Mouse (Mus musculus): ENCODE measurements around the gene Robo1. TPM values are rescaled to one million over a fixed set of nuclear protein-coding genes. Genes with fewer than 3 reads are reported as not detected.

The Robo1 gene
- polyA plus RNA-seq, 1 experiment from 2014 or later: 30.6 TPM

- Histone ChIP-seq H3K9me3 (no peaks in the 10 kb centered on the region), H3K27ac (no peak overlapping the region), H3K27me3 (ENCODE audit: insufficient read depth, poor library complexity, severe bottlenecking) (no peaks in the 10 kb centered on the region), H3K36me3 (peaks cover 4% of the 10 kb centered on the region), H3K4me3 (no peak overlapping the region), H3K4me1 (peaks cover 13% of the 10 kb centered on the region)
- 71% methylated on average over 7 of the region's 7 CpGs for WGBS
- no peak for DNase-seq (ENCODE audit: low spot score)
Measured at GRCm38 (mm10) chr16:73011313-73011712, 703.2 kb downstream of the Robo1 start.

DNA sequence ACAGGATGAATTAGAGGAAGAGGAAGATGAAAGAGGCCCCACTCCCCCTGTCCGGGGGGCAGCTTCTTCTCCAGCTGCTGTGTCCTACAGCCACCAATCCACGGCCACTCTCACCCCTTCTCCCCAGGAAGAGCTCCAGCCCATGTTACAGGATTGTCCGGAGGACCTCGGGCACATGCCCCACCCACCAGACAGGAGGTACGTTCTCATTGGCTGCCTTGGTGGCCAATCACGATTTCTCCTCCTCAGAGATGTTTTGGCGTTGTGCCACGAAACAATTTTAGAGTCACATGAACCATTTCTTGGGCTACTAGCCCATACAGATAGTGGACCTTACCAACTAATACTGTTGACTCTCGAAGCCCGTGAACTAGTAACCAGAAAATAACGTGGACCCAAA, 704.8 kb downstream of the Robo1 start:
- H3K9me3 ChIP-seq: no peaks in the 10 kb centered on the region
- 92% methylated on average over 11 of the region's 11 CpGs for WGBS
- DNase-seq (ENCODE audit: low spot score): no peak
- H3K27me3 ChIP-seq (ENCODE audit: insufficient read depth, poor library complexity, severe bottlenecking): no peaks in the 10 kb centered on the region
- H3K27ac ChIP-seq: no peak overlapping the region
- H3K36me3 ChIP-seq: peaks cover 4% of the 10 kb centered on the region
- no peak overlapping the region for H3K4me3 ChIP-seq
- peaks cover 19% of the 10 kb centered on the region for H3K4me1 ChIP-seq

- H3K27me3 ChIP-seq (ENCODE audit: insufficient read depth, poor library complexity, severe bottlenecking): no peaks in the 10 kb centered on the region
- H3K4me3 ChIP-seq: no peak overlapping the region
- peaks cover 4% of the 10 kb centered on the region for H3K36me3 ChIP-seq
- 77% methylated on average over 8 of the region's 8 CpGs for WGBS
- H3K4me1 ChIP-seq: peaks cover 19% of the 10 kb centered on the region
- DNase-seq (ENCODE audit: low spot score): no peak
- H3K9me3 ChIP-seq: no peaks in the 10 kb centered on the region
- no peak overlapping the region for H3K27ac ChIP-seq
Measured at GRCm38 (mm10) chr16:73014544-73014943, 706.4 kb downstream of the Robo1 start.

DNA sequence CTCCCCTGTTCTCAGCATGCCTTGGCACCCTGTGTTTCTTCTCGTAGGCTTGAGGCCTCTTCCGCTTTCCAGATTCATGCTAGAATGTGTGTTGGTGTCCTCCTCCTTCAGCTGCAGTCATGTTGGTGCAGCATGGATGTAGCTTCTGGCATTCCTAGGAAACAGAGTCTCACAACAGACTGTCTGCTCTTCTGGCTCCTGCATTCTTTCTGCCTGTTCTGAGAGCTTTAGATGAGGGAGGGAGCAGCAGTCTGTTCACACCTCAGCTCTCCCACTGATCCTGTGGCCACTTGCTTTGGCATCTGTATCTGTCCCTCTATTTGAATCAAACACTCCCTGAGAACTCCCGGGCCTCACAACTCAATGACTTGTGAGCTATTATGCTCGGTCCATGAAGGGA, 707.9 kb downstream of the Robo1 start:
- no peaks in the 10 kb centered on the region for H3K27me3 ChIP-seq (ENCODE audit: insufficient read depth, poor library complexity, severe bottlenecking)
- 42% methylated on average over 4 of the region's 4 CpGs for WGBS
- H3K9me3 ChIP-seq: no peaks in the 10 kb centered on the region
- peak overlapping the region; percentile 23; the same call in 1 of the 2 replicates for H3K27ac ChIP-seq
- peaks cover 4% of the 10 kb centered on the region for H3K36me3 ChIP-seq
- no peak overlapping the region for H3K4me3 ChIP-seq
- peak; percentile 79 for DNase-seq (ENCODE audit: low spot score)
- peaks cover 19% of the 10 kb centered on the region for H3K4me1 ChIP-seq

GRCm38 (mm10) chr16:73016801-73017200, 708.7 kb downstream of the Robo1 start:
- no peak for DNase-seq (ENCODE audit: low spot score)
- WGBS: 54% methylated on average over 7 of the region's 7 CpGs
- Histone ChIP-seq H3K4me3 (no peak overlapping the region), H3K9me3 (no peaks in the 10 kb centered on the region), H3K27ac (no peak overlapping the region; the same call in 1 of the 2 replicates), H3K27me3 (ENCODE audit: insufficient read depth, poor library complexity, severe bottlenecking) (no peaks in the 10 kb centered on the region), H3K36me3 (peaks cover 4% of the 10 kb centered on the region), H3K4me1 (peaks cover 19% of the 10 kb centered on the region)

- Histone ChIP-seq H3K4me1 (no peaks in the 10 kb centered on the region), H3K36me3 (0 out of 2 replicates have a peak, but pooled peaks cover 7% of the 10 kb centered on the region), H3K9me3 (no peaks in the 10 kb centered on the region), H3K27me3 (ENCODE audit: insufficient read depth, poor library complexity, severe bottlenecking) (no peaks in the 10 kb centered on the region), H3K4me3 (no peak overlapping the region), H3K27ac (no peak overlapping the region)
- no peak for DNase-seq (ENCODE audit: low spot score)
- 90% methylated on average over 13 of the region's 13 CpGs for WGBS
Measured at GRCm38 (mm10) chr16:73024326-73024725, 716.2 kb downstream of the Robo1 start.

GRCm38 (mm10) chr16:73027692-73028091, 719.6 kb downstream of the Robo1 start:
- Histone ChIP-seq H3K9me3 (no peaks in the 10 kb centered on the region), H3K27ac (no peak overlapping the region), H3K4me1 (no peaks in the 10 kb centered on the region), H3K36me3 (0 out of 2 replicates have a peak, but pooled peaks cover 7% of the 10 kb centered on the region), H3K27me3 (ENCODE audit: insufficient read depth, poor library complexity, severe bottlenecking) (no peaks in the 10 kb centered on the region), H3K4me3 (no peak overlapping the region)
- 84% methylated on average over 14 of the region's 14 CpGs for WGBS
- DNase-seq (ENCODE audit: low spot score): no peak

- no peak for DNase-seq (ENCODE audit: low spot score)
- H3K27ac ChIP-seq: no peak overlapping the region
- no peaks in the 10 kb centered on the region for H3K4me1 ChIP-seq
- H3K9me3 ChIP-seq: no peaks in the 10 kb centered on the region
- WGBS: 80% methylated on average over 4 of the region's 4 CpGs
- no peak overlapping the region for H3K4me3 ChIP-seq
- peaks cover 4% of the 10 kb centered on the region; the same call in 1 of the 2 replicates for H3K36me3 ChIP-seq
- H3K27me3 ChIP-seq (ENCODE audit: insufficient read depth, poor library complexity, severe bottlenecking): no peaks in the 10 kb centered on the region
Measured at GRCm38 (mm10) chr16:73030999-73031398, 722.9 kb downstream of the Robo1 start.

DNA sequence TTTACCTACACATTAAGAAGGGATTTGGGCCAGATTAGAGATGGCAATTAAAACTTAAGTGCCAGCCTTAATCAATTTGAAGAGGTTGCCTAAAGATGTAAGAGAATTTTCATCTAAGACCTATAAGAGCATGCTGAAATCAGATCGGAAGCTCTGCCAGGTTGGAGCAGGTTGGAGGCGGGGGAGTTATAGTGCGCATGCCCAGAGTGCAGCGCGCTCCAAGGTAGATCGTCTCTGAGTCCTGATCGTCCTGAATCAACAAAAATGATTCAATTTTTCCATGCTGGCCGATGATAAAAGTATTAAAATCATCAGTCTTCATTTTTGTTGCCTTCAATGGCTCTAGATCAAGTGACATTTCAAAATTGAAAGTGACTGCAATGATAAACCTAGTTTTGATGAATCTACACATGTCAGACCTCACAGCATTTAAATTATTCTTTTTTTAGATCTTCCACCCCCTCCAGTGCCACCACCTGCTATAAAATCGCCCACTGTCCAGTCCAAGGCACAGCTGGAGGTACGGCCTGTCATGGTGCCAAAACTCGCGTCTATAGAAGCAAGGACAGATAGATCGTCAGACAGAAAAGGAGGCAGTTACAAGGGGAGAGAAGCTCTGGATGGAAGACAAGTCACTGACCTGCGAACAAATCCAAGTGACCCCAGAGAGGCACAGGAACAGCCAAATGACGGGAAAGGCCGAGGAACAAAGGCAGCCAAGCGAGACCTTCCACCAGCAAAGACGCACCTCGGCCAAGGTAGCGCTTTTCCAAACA, 727.3 kb downstream of the Robo1 start:
- WGBS: 92% methylated on average over 20 of the region's 20 CpGs
- no peak for DNase-seq (ENCODE audit: low spot score)
- peaks cover 13% of the 10 kb centered on the region for H3K36me3 ChIP-seq

GRCm38 (mm10) chr16:73038552-73038951, 730.4 kb downstream of the Robo1 start:
- H3K4me1 ChIP-seq: no peaks in the 10 kb centered on the region
- no peak for DNase-seq (ENCODE audit: low spot score)
- no peak overlapping the region for H3K27ac ChIP-seq
- H3K4me3 ChIP-seq: no peak overlapping the region
- H3K9me3 ChIP-seq: no peaks in the 10 kb centered on the region
- H3K27me3 ChIP-seq (ENCODE audit: insufficient read depth, poor library complexity, severe bottlenecking): no peaks in the 10 kb centered on the region
- H3K36me3 ChIP-seq: peaks cover 34% of the 10 kb centered on the region
- WGBS: 63% methylated on average over 7 of the region's 7 CpGs

More for the DNA sequence above, 727.3 kb downstream of the Robo1 start:
- no peak overlapping the region for H3K4me3 ChIP-seq
- no peaks in the 10 kb centered on the region for H3K27me3 ChIP-seq (ENCODE audit: insufficient read depth, poor library complexity, severe bottlenecking)
- H3K27ac ChIP-seq: no peak overlapping the region
- H3K4me1 ChIP-seq: no peaks in the 10 kb centered on the region
- H3K9me3 ChIP-seq: no peaks in the 10 kb centered on the region

- Histone ChIP-seq H3K27me3 (ENCODE audit: insufficient read depth, poor library complexity, severe bottlenecking) (no peaks in the 10 kb centered on the region), H3K27ac (no peak overlapping the region), H3K4me3 (no peak overlapping the region), H3K4me1 (no peaks in the 10 kb centered on the region), H3K36me3 (no peaks in the 10 kb centered on the region), H3K9me3 (no peaks in the 10 kb centered on the region)
- 79% methylated on average over 3 of the region's 3 CpGs for WGBS
- no peak for DNase-seq (ENCODE audit: low spot score)
Measured at GRCm38 (mm10) chr16:73062461-73062860, 754.4 kb downstream of the Robo1 start.

DNA sequence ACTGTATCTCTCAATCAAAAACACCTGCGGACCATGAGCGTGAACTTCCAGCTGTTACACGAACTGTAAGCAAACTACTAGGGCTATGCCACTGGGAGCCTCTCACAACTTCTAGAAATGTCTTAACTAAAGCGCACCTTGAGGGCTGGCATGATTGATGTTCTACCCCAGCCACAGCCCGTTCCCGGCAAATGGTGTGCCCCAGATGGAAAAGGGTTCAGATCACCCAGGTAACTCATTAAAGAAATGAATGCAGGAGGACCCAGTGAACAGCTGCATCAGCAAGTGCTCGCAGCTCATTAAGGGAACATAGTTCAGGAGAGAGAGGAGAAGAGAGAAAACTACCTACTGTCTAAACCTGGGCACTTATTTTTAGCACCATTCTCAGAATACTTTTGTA, 759.7 kb downstream of the Robo1 start:
- no peaks in the 10 kb centered on the region for H3K36me3 ChIP-seq
- no peak overlapping the region for H3K27ac ChIP-seq
- no peak overlapping the region for H3K4me3 ChIP-seq
- H3K4me1 ChIP-seq: no peaks in the 10 kb centered on the region
- no peaks in the 10 kb centered on the region for H3K27me3 ChIP-seq (ENCODE audit: insufficient read depth, poor library complexity, severe bottlenecking)
- WGBS: 90% methylated on average over 7 of the region's 7 CpGs
- H3K9me3 ChIP-seq: no peaks in the 10 kb centered on the region
- DNase-seq (ENCODE audit: low spot score): no peak

GRCm38 (mm10) chr16:73072047-73072446, 763.9 kb downstream of the Robo1 start:
- WGBS: 91% methylated on average over 3 of the region's 3 CpGs
- DNase-seq (ENCODE audit: low spot score): no peak
- H3K4me3 ChIP-seq: no peak overlapping the region
- no peak overlapping the region for H3K27ac ChIP-seq
- no peaks in the 10 kb centered on the region for H3K9me3 ChIP-seq
- no peaks in the 10 kb centered on the region for H3K36me3 ChIP-seq
- H3K4me1 ChIP-seq: no peaks in the 10 kb centered on the region
- H3K27me3 ChIP-seq (ENCODE audit: insufficient read depth, poor library complexity, severe bottlenecking): no peaks in the 10 kb centered on the region

- WGBS: 91% methylated on average over 6 of the region's 6 CpGs
- no peak for DNase-seq (ENCODE audit: low spot score)
- H3K36me3 ChIP-seq: no peaks in the 10 kb centered on the region
- H3K27ac ChIP-seq: no peak overlapping the region
- no peaks in the 10 kb centered on the region for H3K4me1 ChIP-seq
- no peaks in the 10 kb centered on the region for H3K9me3 ChIP-seq
- H3K4me3 ChIP-seq: no peak overlapping the region
- H3K27me3 ChIP-seq (ENCODE audit: insufficient read depth, poor library complexity, severe bottlenecking): no peaks in the 10 kb centered on the region
Measured at GRCm38 (mm10) chr16:73072883-73073282, 764.8 kb downstream of the Robo1 start.

All from heart, embryonic 10.5 days (tissue).